Mouse (Mus musculus) midbrain, embryonic 16.5 days (tissue): ENCODE measurements at regions not wholly inside any gene's neighbourhood (a gene's known extent, or its start where the extent isn't known, plus 50 kb on each side); places are given as distances from the start of the nearest gene placed in this dataset.

Experiments
- ATAC-seq: fragments of 200-750 bp; cut with Nextera tagmentation; 2 replicates; pipeline ENCODE4 v1.8.0; 2017; ENCODE audit warnings: moderate TSS enrichment
- H3K27ac ChIP-seq: fragments of 300-500 bp; sonication (generic); 2 replicates; pipeline ENCODE4 v1.5.1; 2014; ENCODE audit warnings: mild to moderate bottlenecking, low read length, mixed read lengths
- H3K27me3 ChIP-seq: fragments of 300-500 bp; sonication (generic); 2 replicates; pipeline ENCODE4 v1.6.1; 2014; ENCODE audit warnings: low read depth, low read length, mixed read lengths; ENCODE audit not compliant: control insufficient read depth, insufficient read depth
- H3K36me3 ChIP-seq: fragments of 300-500 bp; sonication (generic); 2 replicates; pipeline ENCODE4 v1.6.1; 2014; ENCODE audit warnings: mild to moderate bottlenecking, low read length, moderate library complexity, mixed read lengths; ENCODE audit not compliant: control insufficient read depth, insufficient read depth
- H3K4me1 ChIP-seq: fragments of 300-500 bp; sonication (generic); 2 replicates; pipeline ENCODE4 v1.6.1; 2014; ENCODE audit warnings: mild to moderate bottlenecking, low read length, mixed read lengths; ENCODE audit not compliant: control insufficient read depth, insufficient read depth
- H3K4me2 ChIP-seq: fragments of 300-500 bp; sonication (generic); 2 replicates; pipeline ENCODE4 v1.6.1; 2014; ENCODE audit warnings: mild to moderate bottlenecking, low read length, mixed read lengths
- H3K4me3 ChIP-seq: fragments of 300-500 bp; sonication (generic); 2 replicates; pipeline ENCODE4 v1.5.1; 2014; ENCODE audit warnings: low read depth, mild to moderate bottlenecking, low read length, moderate library complexity, mixed read lengths
- H3K9ac ChIP-seq: fragments of 300-500 bp; sonication (generic); 2 replicates; pipeline ENCODE4 v1.6.1; 2014; ENCODE audit warnings: low read depth, low read length, mixed read lengths
- H3K9me3 ChIP-seq: fragments of 300-500 bp; sonication (generic); replicated peaks from 2 replicates; pipeline ENCODE4 v1.6.1; 2014; ENCODE audit warnings: mild to moderate bottlenecking, low read length, mixed read lengths; ENCODE audit not compliant: control insufficient read depth, poor library complexity, severe bottlenecking
- WGBS: fragments of 180-500 bp; shearing (Covaris S2); extraction: QIAGEN DNeasy Blood & Tissue Kit; methylation state at CpG from one replicate; pipeline ENCODE4 v1.1.7; 2014; 5-methylcytosine and 5-hydroxymethylcytosine counted together

GRCm38 (mm10) chr13:31503191-31503590 is 52.7 kb upstream of the Foxq1 start:
- H3K27me3 ChIP-seq = no peaks in the 10 kb centered on the region
- WGBS = 89% methylated on average over 10 of the region's 10 CpGs
- H3K4me2 ChIP-seq = no peak overlapping the region
- no peak for ATAC-seq
- no peaks in the 10 kb centered on the region for H3K4me1 ChIP-seq
- no peak overlapping the region for H3K9ac ChIP-seq
- H3K9me3 ChIP-seq = no peaks in the 10 kb centered on the region
- H3K27ac ChIP-seq = no peak overlapping the region
- H3K36me3 ChIP-seq = no peaks in the 10 kb centered on the region
- H3K4me3 ChIP-seq = no peak overlapping the region

DNA sequence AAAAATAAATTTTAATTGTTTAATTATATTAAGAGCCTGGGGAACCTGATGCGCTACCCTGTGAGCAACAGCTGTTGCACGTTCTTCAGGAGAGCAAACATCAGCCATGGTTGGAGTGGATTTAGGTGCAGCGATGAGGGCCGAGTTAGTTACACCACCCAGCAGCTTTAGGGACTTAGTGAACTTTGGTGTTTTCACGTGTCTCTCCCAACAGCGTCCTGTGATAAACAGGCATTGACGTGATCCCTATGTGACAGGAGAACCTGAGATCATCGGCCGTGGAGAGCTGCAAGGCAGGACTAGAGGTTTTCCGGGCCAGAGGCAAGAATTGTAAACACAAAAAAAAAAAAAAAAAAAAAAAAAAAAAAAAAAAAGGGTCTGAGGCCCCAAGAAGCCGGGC is 52.1 kb upstream of the Foxq1 start:
- Histone ChIP-seq H3K27ac (no peak overlapping the region), H3K4me1 (no peaks in the 10 kb centered on the region), H3K4me3 (no peak overlapping the region), H3K36me3 (no peaks in the 10 kb centered on the region), H3K27me3 (no peaks in the 10 kb centered on the region), H3K9ac (no peak overlapping the region), H3K9me3 (no peaks in the 10 kb centered on the region), H3K4me2 (no peak overlapping the region)
- ATAC-seq = no peak
- 86% methylated on average over 11 of the region's 11 CpGs for WGBS

DNA sequence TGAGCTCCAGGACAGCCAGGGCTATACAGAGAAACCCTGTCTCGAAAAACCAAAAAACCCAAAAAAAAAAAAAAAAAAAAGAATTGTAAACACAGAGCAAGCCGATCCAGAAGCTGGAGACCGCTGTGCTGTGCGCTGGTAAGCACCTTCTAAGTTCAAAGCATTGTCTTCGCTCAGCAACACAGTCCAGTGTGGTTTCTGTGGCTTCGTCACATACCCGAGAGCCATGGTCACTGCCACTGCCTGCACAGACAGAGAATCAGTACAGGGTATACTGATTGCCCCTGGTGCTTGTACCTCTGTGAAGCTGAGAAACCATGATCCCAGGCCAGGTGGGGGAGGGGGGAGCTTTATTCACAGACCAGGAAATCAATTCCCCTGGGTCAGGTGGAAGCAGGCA is 51.6 kb upstream of the Foxq1 start:
- Histone ChIP-seq H3K27ac (no peak overlapping the region), H3K4me2 (no peak overlapping the region), H3K4me1 (no peaks in the 10 kb centered on the region), H3K27me3 (no peaks in the 10 kb centered on the region), H3K4me3 (no peak overlapping the region), H3K9ac (no peak overlapping the region), H3K9me3 (no peaks in the 10 kb centered on the region), H3K36me3 (no peaks in the 10 kb centered on the region)
- no peak for ATAC-seq
- 82% methylated on average over 6 of the region's 7 CpGs for WGBS

GRCm38 (mm10) chr13:31505386-31505785 is 50.5 kb upstream of the Foxq1 start:
- no peak overlapping the region for H3K4me3 ChIP-seq
- no peaks in the 10 kb centered on the region for H3K36me3 ChIP-seq
- no peaks in the 10 kb centered on the region for H3K27me3 ChIP-seq
- H3K4me1 ChIP-seq = no peaks in the 10 kb centered on the region
- H3K4me2 ChIP-seq = no peak overlapping the region
- no peak for ATAC-seq
- no peaks in the 10 kb centered on the region for H3K9me3 ChIP-seq
- 93% methylated on average over 10 of the region's 10 CpGs for WGBS
- no peak overlapping the region for H3K9ac ChIP-seq
- H3K27ac ChIP-seq = no peak overlapping the region
